Mouse (Mus musculus): ENCODE data around the gene Naip2. TPM values are rescaled to one million over a fixed set of nuclear protein-coding genes. Genes with fewer than 3 reads are reported as not detected.

Naip2 gene
- 1.5 TPM for polyA plus RNA-seq (2014; fragmentation: Illumina TruSeq; extraction: RNeasy Lipid Tissue Mini Kit (QIAGEN cat#74804); ENCODE audit: low read depth, low replicate concordance)

GRCm38 (mm10) chr13:100201659-100202333 lies at the start of gene Naip2:
Gene Naip2 (minus strand): TSS chr13:100202092.

DNA sequence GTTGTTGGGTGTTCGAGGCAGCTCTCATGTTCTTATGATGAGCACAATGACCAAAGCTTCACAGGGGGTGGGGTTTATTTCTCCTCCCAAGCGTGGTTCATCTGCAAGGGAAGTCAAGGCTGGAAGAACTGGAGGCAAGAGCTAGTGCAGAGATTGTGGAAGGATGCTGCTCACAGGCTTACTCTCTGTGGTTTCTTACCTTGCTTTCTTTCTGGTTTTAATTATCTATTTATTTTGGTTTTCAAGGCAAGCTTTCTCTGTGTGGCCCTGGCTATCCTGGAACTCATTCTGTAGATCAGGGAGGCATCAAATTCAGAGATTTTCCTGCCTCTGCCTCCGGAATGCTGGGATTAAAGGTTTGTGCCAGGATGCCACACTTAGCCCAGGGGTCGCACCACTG lies 44.3 kb upstream of the Naip2 start, which contains the start of gene Naip5:
TSS of gene Naip5 (minus strand) at position 101 of the 400 bp plus-strand sequence.

GRCm38 (mm10) chr13:100124423-100125257 lies 77.3 kb downstream of the Naip2 start, which contains the start of gene Smn1:
Gene Smn1 (plus strand): TSS chr13:100124852.

DNA sequence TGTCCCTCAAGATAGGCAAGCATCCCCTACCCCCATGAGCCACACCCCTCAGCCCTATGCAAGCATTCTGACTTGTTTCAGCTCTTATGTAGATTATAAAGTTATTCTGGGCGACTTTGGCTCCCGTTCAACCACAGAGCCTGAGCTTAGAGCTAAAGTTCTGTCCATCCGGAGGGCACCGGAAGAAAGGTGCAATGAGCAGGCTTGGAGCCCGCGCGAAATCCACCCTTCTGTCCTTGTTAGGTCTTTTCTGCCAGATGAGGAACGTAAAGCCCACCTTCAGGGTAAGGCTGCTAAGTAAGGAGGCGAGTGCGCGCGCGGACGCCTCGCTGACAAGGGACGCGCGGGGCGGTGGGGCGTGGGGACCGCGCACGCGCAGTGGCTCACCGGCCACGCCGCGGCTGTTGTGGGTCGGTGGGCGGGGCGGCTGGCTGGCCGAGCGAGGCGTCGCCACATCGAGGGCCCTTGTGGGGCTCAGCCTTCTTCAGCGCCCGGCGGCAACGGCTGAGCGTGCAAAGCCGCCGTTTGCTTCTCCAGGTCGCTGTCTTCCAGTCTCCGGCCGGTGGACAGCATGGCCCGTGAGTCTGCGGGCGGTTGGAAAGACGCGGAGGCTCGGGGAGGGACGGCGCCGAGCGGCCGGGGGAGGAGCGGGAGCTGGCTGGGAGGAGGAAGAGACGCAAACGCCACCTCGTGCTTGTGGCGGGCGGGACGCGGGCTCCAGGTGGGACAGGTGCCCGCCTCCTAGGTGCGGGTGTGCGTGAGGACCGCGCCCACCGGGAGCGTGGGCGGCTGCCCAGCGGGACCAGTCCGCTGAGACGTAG lies 94.0 kb downstream of the Naip2 start, which contains the start of gene Serf1:
TSS of gene Serf1 (plus strand) at position 361 of the 821 bp plus-strand sequence.

GRCm38 (mm10) chr13:100103748-100104254 lies 98.1 kb downstream of the Naip2 start, which contains the start of gene Bdp1:
Gene Bdp1 (minus strand): TSS chr13:100104070.

Other genes with a start within 250 kb of the Naip2 start
- 56.9 TPM for gene Mccc2, start 186.5 kb downstream of the Naip2 start, polyA plus RNA-seq (2014; fragmentation: Illumina TruSeq; extraction: RNeasy Lipid Tissue Mini Kit (QIAGEN cat#74804); ENCODE audit: low read depth, low replicate concordance)
- 8.0 TPM for gene Bdp1, start 98.0 kb downstream of the Naip2 start, polyA plus RNA-seq (2014; fragmentation: Illumina TruSeq; extraction: RNeasy Lipid Tissue Mini Kit (QIAGEN cat#74804); ENCODE audit: low read depth, low replicate concordance)
- 59.6 TPM for gene Serf1, start 94.1 kb downstream of the Naip2 start, polyA plus RNA-seq (2014; fragmentation: Illumina TruSeq; extraction: RNeasy Lipid Tissue Mini Kit (QIAGEN cat#74804); ENCODE audit: low read depth, low replicate concordance)
- 20.1 TPM for gene Smn1, start 77.2 kb downstream of the Naip2 start, polyA plus RNA-seq (2014; fragmentation: Illumina TruSeq; extraction: RNeasy Lipid Tissue Mini Kit (QIAGEN cat#74804); ENCODE audit: low read depth, low replicate concordance)
- 1.9 TPM for gene Naip5, start 44.2 kb upstream of the Naip2 start, polyA plus RNA-seq (2014; fragmentation: Illumina TruSeq; extraction: RNeasy Lipid Tissue Mini Kit (QIAGEN cat#74804); ENCODE audit: low read depth, low replicate concordance)
- 1.6 TPM for gene Naip6, start 115.6 kb upstream of the Naip2 start, polyA plus RNA-seq (2014; fragmentation: Illumina TruSeq; extraction: RNeasy Lipid Tissue Mini Kit (QIAGEN cat#74804); ENCODE audit: low read depth, low replicate concordance)

Data from adipose tissue, adult 10 weeks (tissue).